Mouse (Mus musculus): ENCODE measurements at regions not wholly inside any gene's neighbourhood (a gene's known extent, or its start where the extent isn't known, plus 50 kb on each side); places are given as distances from the start of the nearest gene placed in this dataset.

- TF ChIP-seq POLR2A (IDR thresholded peaks at IDR 0.05; ENCODE audit: control insufficient read depth, extremely low read depth, insufficient read depth, low read length, poor library complexity), result no peak
- TF ChIP-seq CTCF (IDR thresholded peaks at IDR 0.05; ENCODE audit: borderline replicate concordance, control insufficient read depth, extremely low read depth, insufficient read depth, low read length, poor library complexity), result no peak
Measured at GRCm38 (mm10) chr16:51532496-51532895, 498.5 kb upstream of the Cblb start.

All from thymus, adult 2 months (tissue).